Mouse (Mus musculus) thymus, postnatal 25 days (tissue): ENCODE data around the gene Olfr1362.

ENCODE experiments used
- DNase-seq: peaks from one replicate; pipeline ENCODE4 v3.0.0; 2022

Gene Olfr1362

DNA sequence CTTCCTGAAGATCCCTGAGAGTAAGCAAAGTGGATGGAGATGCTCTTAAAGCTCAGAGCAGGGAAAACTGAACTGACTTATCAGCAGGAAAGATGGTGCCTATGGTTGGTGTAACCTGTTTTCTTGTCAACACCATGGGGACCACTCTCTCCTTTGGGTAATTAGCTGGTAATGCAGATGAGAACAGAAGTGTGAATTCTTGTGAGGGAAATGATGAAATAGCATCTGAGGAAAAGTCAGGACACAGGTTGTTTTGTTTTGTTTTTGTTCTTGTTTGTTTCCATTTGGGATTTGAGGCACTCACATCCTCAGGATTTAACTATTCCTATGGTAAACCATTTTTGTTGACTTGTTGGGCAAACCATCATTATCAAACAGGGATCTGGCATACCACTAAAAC is at the start of gene Olfr1362:
Olfr1362 (minus strand) TSS at position 101 of the 400 bp plus-strand sequence.
- DNase-seq: no peak

DNA sequence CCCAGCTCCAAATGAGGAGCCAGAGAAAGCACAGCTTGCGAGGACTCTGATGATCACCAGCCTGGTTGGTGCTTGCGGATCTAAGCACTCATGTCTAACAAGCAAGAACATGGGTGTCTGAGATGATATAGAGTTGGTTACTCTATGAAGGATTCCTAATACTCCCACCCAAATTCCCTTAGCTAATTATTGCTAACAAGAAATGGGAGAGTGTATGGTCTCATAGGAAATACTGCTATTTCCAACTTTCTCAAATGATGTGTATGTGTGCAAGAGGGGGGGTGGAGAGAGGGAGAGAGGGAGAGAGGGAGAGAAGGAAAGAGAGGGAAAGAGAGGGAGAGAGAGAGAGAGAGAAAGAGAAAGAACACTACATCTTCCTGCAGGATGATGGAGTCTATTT is 49.5 kb upstream of the Olfr1362 start, which contains the start of gene Olfr1361:
Olfr1361 (minus strand) TSS at position 101 of the 400 bp plus-strand sequence.
- DNase-seq: no peak

DNA sequence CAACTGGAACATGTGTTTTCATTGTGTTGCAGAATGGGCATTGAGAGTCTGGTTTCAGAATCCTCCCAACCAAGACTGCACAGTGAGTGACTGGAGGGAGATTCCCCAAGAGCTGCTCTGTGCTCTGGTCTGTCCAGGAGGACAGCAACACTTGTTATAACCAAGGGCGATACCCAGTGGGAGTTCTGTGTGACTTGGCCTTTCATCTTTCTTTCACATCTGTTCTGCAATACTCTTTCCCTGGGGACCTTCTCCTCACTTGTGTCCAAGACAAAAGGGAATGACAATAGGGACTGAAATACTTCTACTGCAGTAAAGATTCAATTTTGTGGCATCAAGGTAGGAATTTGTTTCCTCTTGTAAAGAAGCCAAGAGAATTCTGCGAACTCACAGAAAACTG is 28.6 kb upstream of the Olfr1362 start, which contains the start of gene Olfr11:
Olfr11 (minus strand) TSS at position 101 of the 400 bp plus-strand sequence.
- no peak for DNase-seq

DNA sequence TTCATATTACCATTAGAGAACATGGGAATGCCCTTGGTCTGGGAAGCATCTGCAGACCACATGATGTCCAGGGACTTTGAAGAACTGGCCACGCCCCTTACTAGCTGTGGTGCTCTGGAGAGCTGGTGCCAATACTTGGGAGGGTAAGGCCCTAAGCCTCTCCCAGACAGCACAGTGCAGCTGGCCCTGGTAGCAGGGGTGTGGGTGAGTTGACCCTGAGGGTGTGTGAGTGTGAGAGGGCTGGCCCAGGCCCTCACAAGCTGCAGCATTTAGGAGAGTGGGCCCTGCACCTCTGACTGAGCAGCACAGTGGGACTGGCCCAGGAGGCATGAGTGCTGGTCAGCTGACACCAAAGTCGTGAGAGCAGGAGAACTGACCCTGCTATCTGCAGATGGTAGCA is 22.2 kb downstream of the Olfr1362 start:
- no peak for DNase-seq

GRCm38 (mm10) chr13:21581659-21582058 is 32.2 kb downstream of the Olfr1362 start, which contains the start of gene Olfr1364:
TSS of gene Olfr1364 (minus strand) at chr13:21581759.
- DNase-seq: no peak
